Mouse (Mus musculus) embryonic facial prominence, embryonic 11.5 days (tissue): Measurements from ENCODE around the gene Fbxw18. TPM values are rescaled to one million over a fixed set of nuclear protein-coding genes. Genes with fewer than 3 reads are reported as not detected.
"Not testable (repeated sequence)": the region's sequence is repeated elsewhere in the genome, so short reads cannot be mapped to it uniquely, and the experiment has no call there.

ENCODE experiments used
- ATAC-seq: fragments of 200-750 bp; cut with Nextera tagmentation; replicated peaks from 2 replicates; pipeline ENCODE4 v1.8.0; 2017; ENCODE audit warnings: low read depth; ENCODE audit not compliant: insufficient number of reproducible peaks, low FRiP score, low TSS enrichment
- DNase-seq: peaks from one replicate; pipeline ENCODE4 v3.0.0-alpha.2; 2015; ENCODE audit warnings: low spot score
- H3K27ac ChIP-seq: fragments of 300-500 bp; sonication (generic); replicated peaks from 2 replicates; pipeline ENCODE4 v1.5.1; 2014; ENCODE audit warnings: mild to moderate bottlenecking, low read depth, low read length, control low read depth
- H3K27me3 ChIP-seq: fragments of 300-500 bp; sonication (generic); 2 replicates; pipeline ENCODE4 v1.6.1; 2014; ENCODE audit warnings: mild to moderate bottlenecking, low read length, moderate library complexity, mixed read lengths; ENCODE audit not compliant: control insufficient read depth, insufficient read depth
- H3K36me3 ChIP-seq: fragments of 300-500 bp; sonication (generic); replicated peaks from 2 replicates; pipeline ENCODE4 v1.6.1; 2014; ENCODE audit warnings: low read depth, mild to moderate bottlenecking, low read length, moderate library complexity, mixed read lengths; ENCODE audit not compliant: control insufficient read depth, insufficient read depth
- H3K4me1 ChIP-seq: fragments of 300-500 bp; sonication (generic); 2 replicates; pipeline ENCODE4 v1.6.1; 2014; ENCODE audit warnings: low read length, mixed read lengths; ENCODE audit not compliant: control insufficient read depth, insufficient read depth
- H3K4me2 ChIP-seq: fragments of 300-500 bp; sonication (generic); 2 replicates; pipeline ENCODE4 v1.6.1; 2014; ENCODE audit warnings: low read depth, mild to moderate bottlenecking, control low read depth, low read length, moderate library complexity
- H3K4me3 ChIP-seq: fragments of 300-500 bp; sonication (generic); 2 replicates; pipeline ENCODE4 v1.5.1; 2014; ENCODE audit warnings: low read depth, low read length, control low read depth
- H3K9ac ChIP-seq: fragments of 300-500 bp; sonication (generic); replicated peaks from 2 replicates; pipeline ENCODE4 v1.6.1; 2014; ENCODE audit warnings: mild to moderate bottlenecking, control low read depth, low read length
- H3K9me3 ChIP-seq: fragments of 300-500 bp; sonication (generic); replicated peaks from 2 replicates; pipeline ENCODE4 v1.6.1; 2016; ENCODE audit warnings: mild to moderate bottlenecking, low read length, inconsistent platforms, mixed read lengths; ENCODE audit not compliant: control insufficient read depth
- WGBS: fragments of 180-500 bp; shearing (Covaris S2); extraction: QIAGEN DNeasy Blood & Tissue Kit; methylation state at CpG from one replicate; pipeline ENCODE4 v1.1.7; 2014; 5-methylcytosine and 5-hydroxymethylcytosine counted together
- polyA plus RNA-seq: library from polyadenylated mRNA; unstranded; fragments of >200 nt; fragmentation: Nextera tagmentation; extraction: Ambion mirVana; gene quantifications from 2 replicates; pipeline ENCODE4 v1.2.1, GENCODE M21; 2014

Fbxw18 gene
- 0.14 TPM in 1 of 2 replicates, not detected in the other for polyA plus RNA-seq

DNA sequence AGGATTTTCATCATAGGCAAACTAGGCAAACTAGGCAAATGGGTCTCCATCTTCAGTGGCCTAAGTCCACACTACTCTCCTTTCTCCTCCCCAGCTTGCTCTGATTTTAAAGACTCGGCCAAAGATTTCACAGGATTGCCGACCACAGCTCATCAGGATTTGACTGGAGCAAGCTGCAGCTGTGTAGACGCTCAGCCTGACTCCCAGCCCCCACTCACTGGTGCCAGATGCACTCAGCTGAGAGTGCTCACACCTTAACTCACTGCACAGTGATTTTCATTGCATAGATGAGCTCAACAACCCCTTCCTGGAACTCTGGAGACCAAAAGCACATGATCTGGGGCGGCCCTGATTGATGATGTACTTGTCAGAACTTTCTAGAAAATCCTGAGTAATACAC, at the start of gene Fbxw18:
Gene Fbxw18, minus strand, starts transcription at position 101 of the 400 bp plus-strand sequence.
- not testable (repeated sequence) for H3K4me3 ChIP-seq, H3K9ac ChIP-seq, DNase-seq, H3K36me3 ChIP-seq, H3K4me1 ChIP-seq, ATAC-seq, H3K27me3 ChIP-seq, H3K9me3 ChIP-seq, H3K4me2 ChIP-seq, H3K27ac ChIP-seq
- 74% methylated on average over 4 of the region's 4 CpGs for WGBS

DNA sequence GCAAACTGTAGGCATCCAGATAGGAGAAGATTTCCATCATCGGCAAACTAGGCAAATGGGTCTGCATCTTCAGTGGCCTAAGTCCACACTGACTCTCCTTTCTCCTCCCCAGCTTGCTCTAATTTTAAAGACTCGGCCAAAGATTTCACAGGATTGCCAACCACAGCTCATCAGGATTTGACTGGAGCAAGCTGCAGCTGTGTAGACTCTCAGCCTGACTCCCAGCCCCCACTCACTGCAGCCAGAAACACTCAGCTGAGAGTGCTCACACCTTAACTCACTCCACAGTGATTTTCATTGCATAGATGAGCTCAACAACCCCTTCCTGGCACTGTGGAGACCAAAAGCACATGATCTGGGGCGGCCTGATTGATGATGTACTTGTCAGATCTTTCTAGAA, 43.5 kb upstream of the Fbxw18 start, which contains the start of gene Fbxw26:
Gene Fbxw26, minus strand, starts transcription at position 101 of the 400 bp plus-strand sequence.
- not testable (repeated sequence) for H3K9ac ChIP-seq, H3K4me1 ChIP-seq, DNase-seq, H3K4me2 ChIP-seq, ATAC-seq, H3K9me3 ChIP-seq, H3K27me3 ChIP-seq, H3K4me3 ChIP-seq, H3K36me3 ChIP-seq, H3K27ac ChIP-seq
- 81% methylated on average over 3 of the region's 3 CpGs for WGBS

DNA sequence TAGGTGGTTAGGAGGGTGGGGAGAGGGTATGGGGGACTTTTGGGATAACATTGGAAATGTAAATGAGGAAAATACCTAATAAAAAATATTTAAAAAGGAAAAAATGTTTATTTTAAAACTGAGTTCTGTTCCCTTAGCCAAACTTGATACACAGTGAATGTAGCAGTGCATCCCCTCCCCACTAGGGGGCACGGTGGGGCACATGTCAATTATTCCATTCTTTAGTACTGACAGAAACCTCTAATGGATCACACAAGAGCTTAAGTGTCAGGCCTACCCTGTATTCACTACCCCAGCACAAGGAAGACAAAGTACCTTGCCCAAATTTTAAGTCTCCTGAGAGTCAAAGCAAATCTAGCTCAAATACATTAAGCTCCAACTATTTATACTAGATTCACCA, 17.2 kb downstream of the Fbxw18 start:
- ATAC-seq = no peak
- DNase-seq = peak; percentile 60
- Histone ChIP-seq H3K4me3 (no peak overlapping the region), H3K4me1 (no peaks in the 10 kb centered on the region), H3K9me3 (no peaks in the 10 kb centered on the region), H3K4me2 (no peak overlapping the region), H3K36me3 (no peaks in the 10 kb centered on the region), H3K27ac (no peak overlapping the region), H3K9ac (no peak overlapping the region), H3K27me3 (no peaks in the 10 kb centered on the region)
- WGBS = 4% methylated on average over 1 of the region's 1 CpGs

DNA sequence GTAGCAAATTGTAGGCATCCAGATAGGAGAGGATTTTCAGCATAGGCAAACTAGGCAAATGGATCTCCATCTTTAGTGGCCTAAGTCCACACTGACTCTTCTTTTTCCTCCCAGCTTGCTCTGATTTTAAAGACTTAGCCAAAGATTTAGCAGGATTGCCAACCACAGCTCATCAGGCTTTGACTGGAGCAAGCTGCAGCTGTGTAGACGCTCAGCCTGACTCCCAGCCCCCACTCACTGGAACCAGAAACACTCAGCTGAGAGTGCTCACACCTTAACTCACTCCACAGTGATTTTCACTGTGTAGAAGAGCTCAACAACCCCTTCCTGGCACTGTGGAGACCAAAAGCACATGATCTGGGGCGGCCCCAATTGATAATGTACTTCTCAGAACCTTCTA, 37.9 kb downstream of the Fbxw18 start, which contains the start of gene Fbxw25:
Gene Fbxw25, minus strand, starts transcription at position 101 of the 400 bp plus-strand sequence.
- H3K4me3 ChIP-seq, H3K4me1 ChIP-seq, H3K27me3 ChIP-seq, H3K9ac ChIP-seq, DNase-seq, H3K36me3 ChIP-seq, ATAC-seq, H3K4me2 ChIP-seq, H3K9me3 ChIP-seq, H3K27ac ChIP-seq: not testable (repeated sequence)
- 70% methylated on average over 2 of the region's 2 CpGs for WGBS

Other genes starting within 250 kb of the Fbxw18 start
- not detected in 2 replicates for gene Fbxw19, start 206.8 kb downstream of the Fbxw18 start, polyA plus RNA-seq
- not detected in 2 replicates for gene Fbxw15, start 134.4 kb downstream of the Fbxw18 start, polyA plus RNA-seq
- gene Fbxw24, start 76.6 kb downstream of the Fbxw18 start, polyA plus RNA-seq = 0.14 TPM in 1 of 2 replicates, not detected in the other
- not detected in 2 replicates for gene Fbxw25, start 38.0 kb downstream of the Fbxw18 start, polyA plus RNA-seq
- not detected in 2 replicates for gene Fbxw26, start 43.4 kb upstream of the Fbxw18 start, polyA plus RNA-seq
- not detected in 2 replicates for gene Fbxw27, start 88.0 kb upstream of the Fbxw18 start, polyA plus RNA-seq
- not detected in 2 replicates for gene Spink8, start 109.6 kb upstream of the Fbxw18 start, polyA plus RNA-seq
- 89.7 and 97.5 TPM in 2 replicates for gene Nme6, start 130.0 kb upstream of the Fbxw18 start, polyA plus RNA-seq
- 0.78 and 0.87 TPM in 2 replicates for gene Camp, start 146.9 kb upstream of the Fbxw18 start, polyA plus RNA-seq
- gene Cdc25a, start 172.9 kb upstream of the Fbxw18 start, polyA plus RNA-seq = 38.6 and 44.1 TPM in 2 replicates
- 50.0 and 50.5 TPM in 2 replicates for gene Map4, start 228.8 kb upstream of the Fbxw18 start, polyA plus RNA-seq